Mouse (Mus musculus): ENCODE results near the gene C330007P06Rik. TPM values are rescaled to one million over a fixed set of nuclear protein-coding genes. Genes with fewer than 3 reads are reported as not detected.

Gene C330007P06Rik
- polyA plus RNA-seq, 1 experiment from 2014 or later, result 24.2 TPM

DNA sequence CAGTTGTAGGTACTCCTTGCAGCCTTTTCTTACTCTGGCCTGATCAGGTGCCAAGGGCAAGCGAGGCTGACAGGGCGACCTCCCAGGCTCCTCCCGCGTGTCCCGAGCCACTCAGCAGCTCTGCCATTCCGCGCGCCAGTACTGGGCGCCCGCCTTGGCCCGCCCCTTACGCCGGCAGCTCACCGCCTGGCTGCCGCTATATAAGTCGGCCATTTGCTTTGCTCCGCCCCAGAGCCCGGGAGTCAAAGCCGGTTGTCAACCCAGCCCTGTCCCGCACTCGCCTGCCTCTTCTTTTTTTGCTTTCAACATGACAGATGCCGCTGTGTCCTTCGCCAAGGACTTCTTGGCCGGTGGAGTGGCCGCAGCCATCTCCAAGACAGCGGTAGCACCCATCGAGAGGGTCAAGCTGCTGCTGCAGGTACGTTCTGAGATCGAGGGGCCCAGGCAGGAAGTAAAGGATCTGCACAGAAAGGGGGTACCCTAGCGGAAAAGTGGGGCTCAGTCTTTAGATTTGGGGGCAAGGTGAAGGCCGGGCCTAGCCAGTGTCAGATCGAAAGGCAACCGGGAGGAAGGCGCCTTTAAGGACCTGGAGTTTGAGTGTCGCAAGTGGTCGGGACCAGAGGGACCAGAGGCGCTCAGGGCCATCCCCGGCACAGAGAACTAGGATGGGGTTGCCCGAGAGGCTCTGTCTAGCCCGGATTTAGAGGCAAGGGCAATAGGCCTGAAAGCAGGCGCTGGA lies 78.3 kb downstream of the C330007P06Rik start, which contains the start of gene Slc25a5:
Gene Slc25a5, plus strand, starts transcription at position 228 of the 739 bp plus-strand sequence.
- H3K27me3 ChIP-seq (replicated peaks), result no peaks in the 10 kb centered on the region
- no peaks in the 10 kb centered on the region for H3K36me3 ChIP-seq
- peak; percentile 96 for ATAC-seq (ENCODE audit: low FRiP score)
- WGBS, result 15% methylated on average over 41 of the region's 41 CpGs
- H3K9ac ChIP-seq (replicated peaks), result peak within 1 kb of the TSS; percentile 61
- H3K4me2 ChIP-seq, result peak within 1 kb of the TSS; percentile 53
- H3K4me1 ChIP-seq, result peaks cover 3% of the 10 kb centered on the region; the same call in 1 of the 2 replicates
- H3K27ac ChIP-seq (replicated peaks), result peak within 1 kb of the TSS; percentile 82
- H3K9me3 ChIP-seq (replicated peaks), result no peaks in the 10 kb centered on the region
- peak within 1 kb of the TSS; percentile 60 for H3K4me3 ChIP-seq (replicated peaks)

DNA sequence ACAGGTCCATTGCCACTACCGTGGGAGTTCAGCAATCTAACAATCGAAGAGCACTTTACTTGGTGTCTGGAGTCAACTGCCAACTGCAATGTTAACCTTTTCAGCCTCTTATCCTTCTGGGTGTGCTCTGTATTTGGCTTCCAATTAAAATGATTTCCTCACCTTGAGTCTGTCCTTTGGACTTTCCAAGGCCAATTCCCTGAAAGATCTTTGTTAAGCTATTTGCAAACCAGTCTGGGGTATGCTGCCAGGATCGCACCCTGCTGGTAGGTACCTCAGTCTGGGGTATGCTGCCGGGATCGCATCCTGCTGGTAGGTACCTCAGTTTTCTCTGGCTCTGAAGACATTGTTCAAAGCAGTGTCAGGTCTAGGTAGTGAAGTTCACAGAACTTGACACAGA lies 79.3 kb downstream of the C330007P06Rik start:
- no peak for ATAC-seq (ENCODE audit: low FRiP score)
- H3K4me3 ChIP-seq (replicated peaks), result no peak overlapping the region
- WGBS, result 64% methylated on average over 5 of the region's 5 CpGs

DNA sequence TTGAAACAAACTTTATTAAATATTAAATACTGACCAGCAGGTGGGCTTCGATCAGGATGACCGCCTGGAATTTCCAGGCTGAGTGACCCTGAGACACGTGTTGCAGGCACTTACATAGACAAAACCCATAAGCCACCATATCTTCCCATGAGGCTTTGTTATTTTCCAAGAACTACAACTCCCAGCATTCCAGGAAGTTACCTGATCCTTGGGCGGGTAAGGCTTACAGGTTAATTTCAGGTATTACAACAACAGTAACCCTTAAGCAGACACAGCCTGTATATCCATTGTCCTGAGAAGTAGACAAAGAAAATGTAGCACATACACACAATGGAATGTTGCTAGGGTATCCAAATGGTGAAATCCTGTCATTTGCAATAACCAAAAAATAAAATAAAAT lies 84.6 kb downstream of the C330007P06Rik start:
- Histone ChIP-seq H3K36me3 (no peaks in the 10 kb centered on the region), H3K9ac (replicated peaks) (no peak overlapping the region), H3K27me3 (replicated peaks) (no peaks in the 10 kb centered on the region), H3K27ac (replicated peaks) (no peak overlapping the region), H3K4me2 (no peak overlapping the region), H3K4me1 (no peaks in the 10 kb centered on the region), H3K4me3 (replicated peaks) (no peak overlapping the region), H3K9me3 (replicated peaks) (no peaks in the 10 kb centered on the region)
- ATAC-seq (ENCODE audit: low FRiP score), result no peak
- WGBS, result 66% methylated on average over 4 of the region's 4 CpGs

More for the DNA sequence above, 79.3 kb downstream of the C330007P06Rik start:
- Histone ChIP-seq H3K27ac (replicated peaks) (no peak overlapping the region), H3K36me3 (no peaks in the 10 kb centered on the region), H3K4me2 (no peak overlapping the region), H3K9me3 (replicated peaks) (no peaks in the 10 kb centered on the region), H3K9ac (replicated peaks) (no peak overlapping the region), H3K27me3 (replicated peaks) (no peaks in the 10 kb centered on the region), H3K4me1 (peaks cover 3% of the 10 kb centered on the region; the same call in 1 of the 2 replicates)

DNA sequence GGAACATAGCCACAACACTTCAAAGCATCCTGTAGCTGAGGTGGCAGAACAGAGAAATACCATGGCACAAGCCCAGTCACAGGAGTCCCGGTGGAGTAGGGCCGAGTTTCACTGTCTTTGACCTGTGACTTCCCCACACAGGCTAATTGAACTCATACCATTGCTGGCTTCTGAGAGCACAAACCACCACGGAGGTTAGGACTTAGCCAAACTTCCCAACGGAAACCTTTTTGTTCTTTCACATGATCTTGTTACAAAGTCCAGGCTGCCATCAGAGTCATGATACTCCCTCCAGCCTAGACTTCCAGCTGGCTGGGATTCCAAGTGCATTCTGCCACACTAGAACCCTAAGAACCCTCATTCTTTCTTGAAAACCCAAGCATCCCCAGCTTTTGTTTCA lies 96.2 kb downstream of the C330007P06Rik start:
- Histone ChIP-seq H3K4me3 (replicated peaks) (no peak overlapping the region), H3K27me3 (replicated peaks) (no peaks in the 10 kb centered on the region), H3K9ac (replicated peaks) (no peak overlapping the region), H3K27ac (replicated peaks) (no peak overlapping the region), H3K4me2 (no peak overlapping the region), H3K4me1 (no peaks in the 10 kb centered on the region), H3K9me3 (replicated peaks) (no peaks in the 10 kb centered on the region), H3K36me3 (no peaks in the 10 kb centered on the region)
- ATAC-seq (ENCODE audit: low FRiP score), result no peak
- WGBS, result 88% methylated on average over 4 of the region's 4 CpGs

DNA sequence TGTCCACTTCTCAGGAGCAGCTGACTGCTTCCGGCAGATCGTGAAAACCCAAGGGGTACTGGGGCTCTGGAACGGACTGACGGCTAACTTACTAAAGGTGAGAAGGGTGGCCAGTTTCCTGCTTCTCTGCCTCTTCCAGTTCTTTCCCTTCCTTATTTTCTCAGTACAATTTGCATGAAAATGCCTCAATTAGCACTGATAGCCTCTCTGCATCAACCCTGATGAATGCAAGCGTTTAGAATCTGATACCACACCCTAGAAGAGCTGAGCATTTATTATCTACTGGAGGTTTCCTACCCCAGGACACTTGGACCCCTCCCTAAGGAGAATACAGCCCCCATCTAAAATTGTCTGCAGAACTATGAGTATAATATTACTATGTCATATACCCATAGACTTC lies 98.4 kb downstream of the C330007P06Rik start:
- 86% methylated on average over 5 of the region's 5 CpGs for WGBS
- no peak for ATAC-seq (ENCODE audit: low FRiP score)
- H3K4me3 ChIP-seq (replicated peaks), result no peak overlapping the region

More for the DNA sequence above, 98.4 kb downstream of the C330007P06Rik start:
- Histone ChIP-seq H3K9me3 (replicated peaks) (no peaks in the 10 kb centered on the region), H3K4me2 (no peak overlapping the region), H3K36me3 (no peaks in the 10 kb centered on the region), H3K4me1 (no peaks in the 10 kb centered on the region), H3K27me3 (replicated peaks) (no peaks in the 10 kb centered on the region), H3K27ac (replicated peaks) (no peak overlapping the region), H3K9ac (replicated peaks) (no peak overlapping the region)

Other genes starting within 250 kb of the C330007P06Rik start
- 5.9 and 6.1 TPM in 2 replicates for gene Akap17b, start 228.7 kb downstream of the C330007P06Rik start, polyA plus RNA-seq (2015; fragmentation: Nextera tagmentation; extraction: Ambion mirVana)
- gene Slc25a43, start 130.5 kb downstream of the C330007P06Rik start, polyA plus RNA-seq (2015; fragmentation: Nextera tagmentation; extraction: Ambion mirVana), result 1.5 and 2.2 TPM in 2 replicates
- 530 and 612 TPM in 2 replicates for gene Slc25a5, start 78.5 kb downstream of the C330007P06Rik start, polyA plus RNA-seq (2015; fragmentation: Nextera tagmentation; extraction: Ambion mirVana)
- 115 and 117 TPM in 2 replicates for gene Ube2a, start 211 bp downstream of the C330007P06Rik start, polyA plus RNA-seq (2015; fragmentation: Nextera tagmentation; extraction: Ambion mirVana)
- 18.3 and 19.5 TPM in 2 replicates for gene Nkrf, start 28.8 kb upstream of the C330007P06Rik start, polyA plus RNA-seq (2015; fragmentation: Nextera tagmentation; extraction: Ambion mirVana)
- 72.2 TPM in 2 replicates for gene Sept6, start 117.7 kb upstream of the C330007P06Rik start, polyA plus RNA-seq (2015; fragmentation: Nextera tagmentation; extraction: Ambion mirVana)
- not detected in 2 replicates for gene Sowahd, start 174.7 kb upstream of the C330007P06Rik start, polyA plus RNA-seq (2015; fragmentation: Nextera tagmentation; extraction: Ambion mirVana)
- gene Rpl39, start 211.3 kb upstream of the C330007P06Rik start, polyA plus RNA-seq (2015; fragmentation: Nextera tagmentation; extraction: Ambion mirVana), result 318 and 331 TPM in 2 replicates
- 29.4 and 31.9 TPM in 2 replicates for gene Upf3b, start 236.2 kb upstream of the C330007P06Rik start, polyA plus RNA-seq (2015; fragmentation: Nextera tagmentation; extraction: Ambion mirVana)